8 mouse cellular contexts compared by ENCODE assay signal in genomic region chr5:111893905-111894311, GRCm38 (mm10).
A peak's percentile ranks its signal among the peaks of the same experiment; 100 is the strongest.
DNase-seq lines count a peak whose midpoint lies in the region; ATAC-seq and TF ChIP-seq lines count a peak whose summit lies in the region.

No protein-coding gene starts in this region.

- H3K27me3 ChIP-seq in ES-Bruce4 (ENCODE audit: control insufficient read depth, insufficient read depth, low read length, poor library complexity, severe bottlenecking) = no peaks in the 10 kb centered on the region
- no peaks in the 10 kb centered on the region for H3K27me3 ChIP-seq in lung, embryonic 16.5 days (ENCODE audit: control insufficient read depth, insufficient read depth, low read depth, low read length)

- peak overlapping the region; percentile 31 for H3K4me2 ChIP-seq in lung, embryonic 16.5 days (ENCODE audit: low read depth, low read length)

- H3K4me1 ChIP-seq in ES-Bruce4 (ENCODE audit: control insufficient read depth, insufficient read depth, low read length) = no peaks in the 10 kb centered on the region
- peaks cover 31% of the 10 kb centered on the region for H3K4me1 ChIP-seq in lung, embryonic 16.5 days (replicated peaks; ENCODE audit: control insufficient read depth, insufficient read depth, low read length)

- DNase-seq in cerebellum, adult 8-10 months = peak; percentile 2
- DNase-seq in forelimb bud, embryonic 11.5 days (ENCODE audit: low read depth, low spot score) = peak; percentile 62
- peak; percentile 47 to 48 for DNase-seq in heart, postnatal 36 days
- DNase-seq in kidney, postnatal 4 days = peak; percentile 83 to 88
- DNase-seq in retina, postnatal 7 days (ENCODE audit: low read depth, low spot score) = peak; percentile 46

- intact Hi-C loops in heart, postnatal 36 days (cut with DNase I) = no loop called here

- ATAC-seq in lung, embryonic 16.5 days (ENCODE audit: low read depth) = peak; percentile 88
- no peak for ATAC-seq in granulocyte monocyte progenitor cell, adult 5-6 weeks (replicated peaks; ENCODE audit: poor library complexity, severe bottlenecking)

- H3K36me3 ChIP-seq in ES-Bruce4 (ENCODE audit: control insufficient read depth, insufficient read depth, low read length, poor library complexity, severe bottlenecking) = no peaks in the 10 kb centered on the region
- H3K36me3 ChIP-seq in lung, embryonic 16.5 days (ENCODE audit: control insufficient read depth, insufficient read depth, low read length) = no peaks in the 10 kb centered on the region

- no peaks in the 10 kb centered on the region for H3K9me3 ChIP-seq in ES-Bruce4 (replicated peaks; ENCODE audit: control insufficient read depth, insufficient read depth, low read length, poor library complexity, severe bottlenecking)
- no peaks in the 10 kb centered on the region for H3K9me3 ChIP-seq in lung, embryonic 16.5 days (ENCODE audit: control insufficient read depth, low read length)

- TF ChIP-seq POLR2A in ES-Bruce4 (IDR thresholded peaks at IDR 0.05; ENCODE audit: insufficient read depth, low read length) = no peak

- no peak overlapping the region for H3K9ac ChIP-seq in ES-Bruce4 (ENCODE audit: low read depth, poor library complexity, severe bottlenecking)
- no peak overlapping the region for H3K9ac ChIP-seq in lung, embryonic 16.5 days (ENCODE audit: low read length)

- H3K4me3 ChIP-seq in ES-Bruce4 (ENCODE audit: low read depth, low read length) = peak overlapping the region; percentile 37
- H3K4me3 ChIP-seq in lung, embryonic 16.5 days (ENCODE audit: low read length) = peak overlapping the region; percentile 3; the same call in 1 of the 2 replicates

- H3K27ac ChIP-seq in ES-Bruce4 (ENCODE audit: insufficient read depth, low read length) = no peak overlapping the region
- H3K27ac ChIP-seq in lung, embryonic 16.5 days (ENCODE audit: low read length) = peak overlapping the region; percentile 71

- TF ChIP-seq CTCF in ES-Bruce4 (IDR thresholded peaks at IDR 0.05; ENCODE audit: low read depth, low read length) = no peak

- 2% methylated on average over 11 of the region's 11 CpGs for WGBS in lung, embryonic 16.5 days

- no peak for TF ChIP-seq EP300 in ES-Bruce4 (IDR thresholded peaks at IDR 0.05; ENCODE audit: insufficient read depth, low read depth, low read length)

Comparison
In these comparisons a context has a peak if more than half of its experiments do, and no peak if none do; other contexts are left out.
1. DNase-seq: peak in every context shown above with its lines; median percentile 86 in kidney, postnatal 4 days; 62 in forelimb bud, embryonic 11.5 days; 48 in heart, postnatal 36 days; 46 in retina, postnatal 7 days; 2 in cerebellum, adult 8-10 months.